Mouse (Mus musculus): ENCODE results near the gene Fbxw28. TPM values are rescaled to one million over a fixed set of nuclear protein-coding genes. Genes with fewer than 3 reads are reported as not detected.
"Not testable (repeated sequence)": the region's sequence is repeated elsewhere in the genome, so short reads cannot be mapped to it uniquely, and the experiment has no call there.

Fbxw28 gene
- total RNA-seq (2017) = not detected in 2 replicates

DNA sequence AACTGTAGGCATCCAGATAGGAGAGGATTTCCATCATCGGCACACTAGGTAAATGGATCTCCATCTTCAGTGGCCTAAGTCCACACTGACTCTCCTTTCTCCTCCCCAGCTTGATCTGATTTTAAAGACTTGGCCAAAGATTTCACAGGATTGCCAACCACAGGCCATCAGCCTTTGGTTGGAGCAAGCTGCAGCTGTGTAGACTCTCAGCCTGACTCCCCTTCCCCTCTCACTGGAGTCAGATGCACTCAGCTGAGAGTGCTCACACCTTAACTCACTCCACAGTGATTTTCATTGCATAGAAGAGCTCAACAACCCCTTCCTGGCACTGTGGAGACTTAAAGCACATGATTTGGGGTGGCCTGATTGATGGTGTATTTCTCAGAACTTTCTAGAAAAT is at the start of gene Fbxw28:
Gene Fbxw28 (minus strand): TSS at position 101 of the 400 bp plus-strand sequence.
- not testable (repeated sequence) for ATAC-seq (ENCODE audit: extremely low read depth, insufficient number of reproducible peaks, low FRiP score, poor library complexity, severe bottlenecking)

GRCm38 (mm10) chr9:109287576-109287975 is 51.9 kb downstream of the Fbxw28 start, which contains the start of gene Fbxw14:
TSS of gene Fbxw14 (minus strand) at chr9:109287676.
- not testable (repeated sequence) for ATAC-seq (ENCODE audit: extremely low read depth, insufficient number of reproducible peaks, low FRiP score, poor library complexity, severe bottlenecking)

Other genes with a start within 250 kb of the Fbxw28 start
- 0.12 and 1.0 TPM in 2 replicates for gene Plxnb1, start 244.3 kb downstream of the Fbxw28 start, total RNA-seq (2017)
- 0.93 TPM in 1 of 2 replicates, not detected in the other for gene Fbxw21, start 177.6 kb downstream of the Fbxw28 start, total RNA-seq (2017)
- 0.81 and 1.4 TPM in 2 replicates for gene Fbxw13, start 143.7 kb downstream of the Fbxw28 start, total RNA-seq (2017)
- gene Fbxw20, start 104.9 kb downstream of the Fbxw28 start, total RNA-seq (2017) = not detected in 2 replicates
- not detected in 2 replicates for gene Fbxw14, start 52.0 kb downstream of the Fbxw28 start, total RNA-seq (2017)
- not detected in 2 replicates for gene Fbxw22, start 64.6 kb upstream of the Fbxw28 start, total RNA-seq (2017)
- gene Fbxw16, start 109.5 kb upstream of the Fbxw28 start, total RNA-seq (2017) = not detected in 2 replicates
- gene Fbxw19, start 156.2 kb upstream of the Fbxw28 start, total RNA-seq (2017) = not detected in 2 replicates
- gene Fbxw15, start 228.6 kb upstream of the Fbxw28 start, total RNA-seq (2017) = not detected in 2 replicates

All from neutrophil, adult 5-6 weeks (primary cell).